Comparison of ENCODE assay signal across 8 mouse cellular contexts in the genomic region with DNA sequence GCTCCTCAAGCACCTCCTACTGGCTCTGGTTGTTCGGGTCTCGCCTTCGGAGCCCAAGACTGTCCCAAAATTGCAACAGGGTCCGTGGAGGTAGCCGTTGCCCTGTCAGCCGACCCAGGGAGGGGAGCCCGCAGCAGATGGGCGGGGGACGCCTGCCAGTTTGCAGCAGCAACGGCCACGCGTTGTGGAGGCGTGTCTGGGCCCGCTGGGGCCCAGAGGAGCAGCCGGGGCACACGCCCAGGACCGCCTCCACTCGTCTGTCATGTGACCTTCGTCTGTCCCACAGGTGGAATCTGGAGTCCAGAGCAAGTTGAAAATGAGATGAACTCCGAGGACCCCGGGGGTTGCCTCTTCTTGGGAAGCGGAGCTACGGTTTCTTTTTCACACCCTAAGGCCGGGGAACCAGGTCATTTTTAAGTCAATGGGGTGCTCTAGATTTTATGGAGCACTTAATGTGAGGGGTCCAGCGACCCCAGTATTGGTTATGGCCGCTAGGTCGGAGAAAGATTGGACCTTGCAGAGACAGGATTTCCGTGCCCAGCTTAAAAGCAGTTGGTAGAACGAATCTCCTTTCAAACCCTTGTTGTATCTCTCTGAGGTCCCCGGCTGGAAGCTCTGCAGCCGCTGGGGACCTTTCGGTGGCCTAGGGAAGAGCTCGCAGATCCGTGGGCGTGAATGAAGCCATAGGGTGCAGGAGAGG. TPM values are rescaled to one million over a fixed set of nuclear protein-coding genes. Genes with fewer than 3 reads are reported as not detected.
DNase-seq lines count a peak whose midpoint lies in the region; ATAC-seq lines count a peak whose summit lies in the region.

TSS of gene Hes2 (plus strand) at position 283 of the 700 bp plus-strand sequence.

- no peaks in the 10 kb centered on the region for H3K36me3 ChIP-seq in heart, embryonic 10.5 days
- H3K36me3 ChIP-seq in embryonic facial prominence, embryonic 10.5 days (replicated peaks): no peaks in the 10 kb centered on the region
- H3K36me3 ChIP-seq in kidney, embryonic 15.5 days: no peaks in the 10 kb centered on the region
- no peaks in the 10 kb centered on the region for H3K36me3 ChIP-seq in midbrain, embryonic 13.5 days

- WGBS in heart, embryonic 10.5 days: 7% methylated on average over 35 of the region's 35 CpGs
- WGBS in embryonic facial prominence, embryonic 10.5 days: 4% methylated on average over 35 of the region's 35 CpGs
- 2% methylated on average over 35 of the region's 35 CpGs for WGBS in kidney, embryonic 15.5 days
- WGBS in midbrain, embryonic 13.5 days: 3% methylated on average over 35 of the region's 35 CpGs

- peaks cover 24% of the 10 kb centered on the region for H3K4me1 ChIP-seq in heart, embryonic 10.5 days
- H3K4me1 ChIP-seq in embryonic facial prominence, embryonic 10.5 days: peaks cover 27% of the 10 kb centered on the region
- peaks cover 32% of the 10 kb centered on the region for H3K4me1 ChIP-seq in kidney, embryonic 15.5 days
- peaks cover 20% of the 10 kb centered on the region for H3K4me1 ChIP-seq in midbrain, embryonic 13.5 days (replicated peaks)

- H3K27ac ChIP-seq in heart, embryonic 10.5 days: no peak within 1 kb of the TSS
- no peak within 1 kb of the TSS for H3K27ac ChIP-seq in embryonic facial prominence, embryonic 10.5 days (replicated peaks)
- H3K27ac ChIP-seq in kidney, embryonic 15.5 days: no peak within 1 kb of the TSS
- H3K27ac ChIP-seq in midbrain, embryonic 13.5 days: no peak within 1 kb of the TSS

- peak within 1 kb of the TSS; percentile 47 for H3K4me3 ChIP-seq in heart, embryonic 10.5 days
- peak within 1 kb of the TSS; percentile 44 for H3K4me3 ChIP-seq in embryonic facial prominence, embryonic 10.5 days
- H3K4me3 ChIP-seq in kidney, embryonic 15.5 days (replicated peaks): peak within 1 kb of the TSS; percentile 36
- peak within 1 kb of the TSS; percentile 17 for H3K4me3 ChIP-seq in midbrain, embryonic 13.5 days (replicated peaks)

- no peak for DNase-seq in heart, embryonic 10.5 days (ENCODE audit: low spot score)
- DNase-seq in heart, adult 8-10 months (ENCODE audit: low spot score): no peak
- peak; percentile 48 for DNase-seq in embryonic facial prominence, embryonic 10.5 days (ENCODE audit: low spot score)
- DNase-seq in right cerebral cortex, adult 18-20 months: no peak
- no peak for DNase-seq in cerebellum, postnatal 36 days
- DNase-seq in gastrocnemius, postnatal 10 days: no peak

- H3K9me3 ChIP-seq in heart, embryonic 10.5 days: no peaks in the 10 kb centered on the region
- H3K9me3 ChIP-seq in embryonic facial prominence, embryonic 10.5 days: no peaks in the 10 kb centered on the region
- H3K9me3 ChIP-seq in kidney, embryonic 15.5 days (replicated peaks): no peaks in the 10 kb centered on the region
- H3K9me3 ChIP-seq in midbrain, embryonic 13.5 days: no peaks in the 10 kb centered on the region

- no peak within 1 kb of the TSS for H3K9ac ChIP-seq in kidney, embryonic 15.5 days
- H3K9ac ChIP-seq in midbrain, embryonic 13.5 days (replicated peaks): peak within 1 kb of the TSS; percentile 25; the same call in 1 of the 2 replicates

- H3K4me2 ChIP-seq in kidney, embryonic 15.5 days: peak within 1 kb of the TSS; percentile 59
- peak within 1 kb of the TSS; percentile 25 for H3K4me2 ChIP-seq in midbrain, embryonic 13.5 days (replicated peaks)

- H3K27me3 ChIP-seq in heart, embryonic 10.5 days (ENCODE audit: insufficient read depth, poor library complexity, severe bottlenecking): peaks cover 92% of the 10 kb centered on the region
- peaks cover 94% of the 10 kb centered on the region for H3K27me3 ChIP-seq in embryonic facial prominence, embryonic 10.5 days (replicated peaks; ENCODE audit: low read depth, poor library complexity, severe bottlenecking)
- H3K27me3 ChIP-seq in kidney, embryonic 15.5 days: peaks cover 89% of the 10 kb centered on the region
- H3K27me3 ChIP-seq in midbrain, embryonic 13.5 days: peaks cover 89% of the 10 kb centered on the region

- no peak for ATAC-seq in kidney, embryonic 15.5 days (replicated peaks; ENCODE audit: low FRiP score)
- ATAC-seq in midbrain, embryonic 13.5 days: 0 out of 2 replicates have a peak, but pooled peaks have one; percentile 17

RNA-seq across cellular contexts. Expression of gene Hes2, which starts in this region (rescaled TPM):
- not detected in 2 replicates for polyA plus RNA-seq in heart, embryonic 10.5 days (2016; fragmentation: Nextera tagmentation; extraction: Ambion mirVana)
- not detected for total RNA-seq in heart, adult 8-10 months (2022)
- polyA plus RNA-seq in embryonic facial prominence, embryonic 10.5 days (2016; fragmentation: Nextera tagmentation; extraction: Ambion mirVana): 0.11 and 1.0 TPM in 2 replicates
- polyA plus RNA-seq in kidney, embryonic 15.5 days (2015; fragmentation: Nextera tagmentation; extraction: Ambion mirVana): 0.08 and 0.17 TPM in 2 replicates
- polyA plus RNA-seq in midbrain, embryonic 13.5 days (2015; fragmentation: Nextera tagmentation; extraction: Ambion mirVana): 0.26 and 0.28 TPM in 2 replicates
- total RNA-seq in gastrocnemius, postnatal 10 days (2021): not detected

Comparison
In these comparisons a context has a peak if more than half of its experiments do, and no peak if none do; other contexts are left out.
1. Peak in ATAC-seq, H3K4me3 ChIP-seq, H3K9ac ChIP-seq and H3K4me2 ChIP-seq in midbrain, embryonic 13.5 days; RNA of the gene not detected or under 1 TPM.